Mouse (Mus musculus) midbrain, postnatal 0 days (tissue): ENCODE results near the gene Galnt14. TPM values are rescaled to one million over a fixed set of nuclear protein-coding genes. Genes with fewer than 3 reads are reported as not detected.
A peak's percentile ranks its signal among the peaks of the same experiment; 100 is the strongest.

Source experiments
- ATAC-seq: fragments of 200-750 bp; cut with Nextera tagmentation; 2 replicates; pipeline ENCODE4 v1.8.0; 2017; ENCODE audit warnings: moderate number of reproducible peaks, mild to moderate bottlenecking, moderate TSS enrichment, moderate library complexity; ENCODE audit not compliant: low FRiP score
- DNase-seq: peaks from one replicate; pipeline ENCODE4 v3.0.0-alpha.2; 2015; ENCODE audit warnings: low spot score
- H3K27ac ChIP-seq: fragments of 300-500 bp; sonication (generic); 2 replicates; pipeline ENCODE4 v1.5.1; 2014; ENCODE audit warnings: low read depth, mild to moderate bottlenecking, low read length, mixed read lengths
- H3K27me3 ChIP-seq: fragments of 300-500 bp; sonication (generic); 2 replicates; pipeline ENCODE4 v1.6.1; 2014; ENCODE audit warnings: low read length, control low read depth, mixed read lengths; ENCODE audit not compliant: insufficient read depth
- H3K36me3 ChIP-seq: fragments of 300-500 bp; sonication (generic); 2 replicates; pipeline ENCODE4 v1.6.1; 2014; ENCODE audit warnings: low read length, control low read depth, mixed read lengths; ENCODE audit not compliant: insufficient read depth
- H3K4me1 ChIP-seq: fragments of 300-500 bp; sonication (generic); 2 replicates; pipeline ENCODE4 v1.6.1; 2014; ENCODE audit warnings: mild to moderate bottlenecking, control low read depth, antibody characterized with exemption, low read length, mixed read lengths; ENCODE audit not compliant: insufficient read depth
- H3K4me2 ChIP-seq: fragments of 300-500 bp; sonication (generic); 2 replicates; pipeline ENCODE4 v1.6.1; 2014; ENCODE audit warnings: low read depth, mild to moderate bottlenecking, low read length, mixed read lengths; ENCODE audit not compliant: poor library complexity, severe bottlenecking
- H3K4me3 ChIP-seq: fragments of 300-500 bp; sonication (generic); 2 replicates; pipeline ENCODE4 v1.5.1; 2014; ENCODE audit warnings: low read depth, mild to moderate bottlenecking, low read length, moderate library complexity
- H3K9ac ChIP-seq: fragments of 300-500 bp; sonication (generic); replicated peaks from 2 replicates; pipeline ENCODE4 v1.6.1; 2014; ENCODE audit warnings: mild to moderate bottlenecking, low read length, moderate library complexity, mixed read lengths; ENCODE audit not compliant: poor library complexity, severe bottlenecking
- H3K9me3 ChIP-seq: fragments of 300-500 bp; sonication (generic); 2 replicates; pipeline ENCODE4 v1.6.1; 2016; ENCODE audit warnings: low read length, control low read depth
- CTCF ChIP-seq: IDR thresholded peaks from 2 replicates; pipeline ENCODE4 v1.5.1; 2016; ENCODE audit warnings: antibody characterized with exemption, mild to moderate bottlenecking
- WGBS: fragments of 180-500 bp; shearing (Covaris S2); extraction: QIAGEN DNeasy Blood & Tissue Kit; methylation state at CpG from one replicate; pipeline ENCODE4 v1.1.7; 2014; 5-methylcytosine and 5-hydroxymethylcytosine counted together
- polyA plus RNA-seq: library from polyadenylated mRNA; unstranded; fragments of >200 nt; fragmentation: Nextera tagmentation; extraction: Ambion mirVana; gene quantifications from 2 replicates; pipeline ENCODE4 v1.2.1, GENCODE M21; 2015
- total RNA-seq: library from RNA; depleted of rRNA; stranded (reverse); fragments of >200 nt; gene quantifications from 2 replicates; pipeline ENCODE4 v1.2.3, GENCODE M21; 2014

Galnt14 gene
- total and polyA plus RNA-seq, 2 experiments from 2014 or later, result 18.9 to 22.0 TPM

- Histone ChIP-seq H3K4me3 (no peak overlapping the region), H3K9ac (no peak overlapping the region), H3K4me2 (no peak overlapping the region), H3K36me3 (no peaks in the 10 kb centered on the region), H3K27ac (no peak overlapping the region), H3K9me3 (no peaks in the 10 kb centered on the region), H3K4me1 (no peaks in the 10 kb centered on the region), H3K27me3 (no peaks in the 10 kb centered on the region)
- no peak for TF ChIP-seq CTCF
- ATAC-seq (no peak), DNase-seq (no peak)
- WGBS, result 89% methylated on average over 3 of the region's 3 CpGs
These were observed 153.2 kb downstream of the Galnt14 start for GRCm38 (mm10) chr17:73557101-73557500.

- WGBS, result 89% methylated on average over 2 of the region's 2 CpGs
- ATAC-seq, result no peak
- no peak for TF ChIP-seq CTCF
These were observed 153.8 kb downstream of the Galnt14 start for GRCm38 (mm10) chr17:73556436-73556835.

GRCm38 (mm10) chr17:73554668-73555067, 155.6 kb downstream of the Galnt14 start:
- Histone ChIP-seq H3K4me3 (no peak overlapping the region), H3K27ac (no peak overlapping the region), H3K4me2 (no peak overlapping the region), H3K9ac (no peak overlapping the region), H3K27me3 (no peaks in the 10 kb centered on the region), H3K9me3 (no peaks in the 10 kb centered on the region), H3K36me3 (no peaks in the 10 kb centered on the region), H3K4me1 (no peaks in the 10 kb centered on the region)
- no peak for DNase-seq
- 86% methylated on average over 4 of the region's 4 CpGs for WGBS
- TF ChIP-seq CTCF, result no peak
- ATAC-seq, result no peak

More at GRCm38 (mm10) chr17:73556436-73556835, 153.8 kb downstream of the Galnt14 start:
- Histone ChIP-seq H3K27ac (no peak overlapping the region), H3K9me3 (no peaks in the 10 kb centered on the region), H3K27me3 (no peaks in the 10 kb centered on the region), H3K4me3 (no peak overlapping the region), H3K4me1 (no peaks in the 10 kb centered on the region), H3K9ac (no peak overlapping the region), H3K36me3 (no peaks in the 10 kb centered on the region), H3K4me2 (no peak overlapping the region)
- DNase-seq, result no peak

- 53% methylated on average over 12 of the region's 12 CpGs for WGBS
- TF ChIP-seq CTCF, result no peak
- Histone ChIP-seq H3K27ac (no peak overlapping the region), H3K36me3 (no peaks in the 10 kb centered on the region), H3K4me3 (no peak overlapping the region), H3K9me3 (no peaks in the 10 kb centered on the region), H3K4me2 (no peak overlapping the region), H3K4me1 (no peaks in the 10 kb centered on the region), H3K9ac (no peak overlapping the region), H3K27me3 (no peaks in the 10 kb centered on the region)
- DNase-seq (no peak), ATAC-seq (no peak; the same call in 1 of the 2 replicates)
These were observed 161.3 kb downstream of the Galnt14 start for GRCm38 (mm10) chr17:73548783-73549566.

- Histone ChIP-seq H3K4me3 (no peak overlapping the region), H3K9me3 (no peaks in the 10 kb centered on the region), H3K36me3 (no peaks in the 10 kb centered on the region), H3K27me3 (no peaks in the 10 kb centered on the region), H3K27ac (no peak overlapping the region), H3K4me2 (no peak overlapping the region), H3K9ac (no peak overlapping the region), H3K4me1 (no peaks in the 10 kb centered on the region)
- ATAC-seq, result no peak
- TF ChIP-seq CTCF, result no peak
- peak; percentile 58 for DNase-seq
- WGBS, result 33% methylated on average over 7 of the region's 7 CpGs
These were observed 162.1 kb downstream of the Galnt14 start for GRCm38 (mm10) chr17:73548119-73548518.

GRCm38 (mm10) chr17:73547483-73547882, 162.8 kb downstream of the Galnt14 start:
- no peak for ATAC-seq
- Histone ChIP-seq H3K9ac (no peak overlapping the region), H3K4me1 (no peaks in the 10 kb centered on the region), H3K9me3 (no peaks in the 10 kb centered on the region), H3K27ac (no peak overlapping the region), H3K36me3 (no peaks in the 10 kb centered on the region), H3K4me2 (no peak overlapping the region), H3K4me3 (no peak overlapping the region), H3K27me3 (no peaks in the 10 kb centered on the region)
- TF ChIP-seq CTCF, result no peak
- 76% methylated on average over 2 of the region's 2 CpGs for WGBS
- no peak for DNase-seq
